Mouse (Mus musculus): ENCODE measurements around the gene Aamp.

DNA sequence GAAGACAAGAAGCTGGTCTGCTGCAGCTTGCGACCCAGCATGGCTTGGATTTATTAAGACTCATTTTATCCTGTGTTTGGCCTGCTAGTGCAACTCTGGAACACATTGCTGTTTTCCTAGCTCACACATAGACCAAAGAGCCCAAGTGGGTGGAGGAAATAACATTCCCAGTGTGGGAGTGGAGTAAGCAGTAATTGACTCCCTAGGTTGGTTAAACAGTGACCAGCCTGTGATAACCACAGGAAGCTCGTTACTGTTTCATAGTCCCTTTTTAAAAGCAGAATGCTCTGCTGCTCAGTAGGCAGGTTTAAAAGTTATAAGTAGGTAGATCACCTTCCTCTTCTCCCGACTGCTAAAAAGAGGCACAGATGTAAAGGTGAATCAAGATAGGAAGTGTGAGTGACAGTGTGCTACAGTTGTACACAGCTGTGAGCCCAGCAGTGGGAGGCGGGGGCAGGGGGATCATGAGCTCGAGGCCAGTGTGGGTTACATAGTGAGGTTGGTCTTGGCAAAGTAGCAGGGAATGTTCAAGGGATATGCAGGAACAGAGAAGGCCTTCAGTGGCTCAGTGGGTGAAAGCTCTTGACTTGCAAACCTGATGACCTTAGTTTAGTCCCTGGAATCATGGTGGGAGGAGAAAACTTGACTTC, 35.1 kb downstream of the Aamp start:
- no peak for TF ChIP-seq POLR2A (IDR thresholded peaks at IDR 0.05; ENCODE audit: low read depth, low read length)
- no peak for TF ChIP-seq CTCF (IDR thresholded peaks at IDR 0.05; ENCODE audit: borderline replicate concordance, insufficient read depth, low read length)

Data from embryonic fibroblast, embryonic 13.5 days (primary cell).